Mouse (Mus musculus): ENCODE data around the gene St7. TPM values are rescaled to one million over a fixed set of nuclear protein-coding genes. Genes with fewer than 3 reads are reported as not detected.

Gene St7
- polyA plus RNA-seq, 1 experiment from 2014 or later = 31.6 TPM

DNA sequence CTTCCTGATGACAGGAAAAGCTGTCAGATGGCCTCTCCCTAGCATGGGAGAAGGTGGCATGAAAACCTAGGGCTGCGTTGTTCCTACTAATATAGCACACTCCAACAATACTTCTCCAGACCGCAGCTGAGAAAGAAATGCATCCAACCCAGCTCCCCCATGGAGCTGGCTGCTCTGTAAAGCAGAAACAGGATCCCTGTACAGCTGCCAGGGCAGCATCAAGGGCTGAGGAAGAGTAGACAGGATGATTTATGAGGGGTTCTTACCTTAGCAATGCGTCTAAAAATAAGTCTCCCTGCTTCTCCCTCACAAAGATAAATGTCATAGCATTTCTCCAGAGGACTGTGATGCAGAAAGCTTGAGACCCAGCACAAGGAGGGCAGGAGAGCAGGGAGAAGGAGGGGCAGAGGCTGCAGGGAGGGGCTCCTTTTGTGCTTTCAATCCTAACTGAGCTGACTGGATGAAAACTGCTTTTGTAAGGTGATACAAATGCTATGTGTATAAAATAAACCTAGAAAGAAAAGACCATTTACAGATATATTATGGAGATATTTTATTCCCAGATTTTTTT, 124.2 kb downstream of the St7 start:
- Histone ChIP-seq H3K9ac (ENCODE audit: low read length) (no peak overlapping the region), H3K9me3 (ENCODE audit: control insufficient read depth, low read length) (no peaks in the 10 kb centered on the region), H3K27me3 (ENCODE audit: control insufficient read depth, insufficient read depth, low read length) (no peaks in the 10 kb centered on the region), H3K27ac (replicated peaks in 1 of 2; ENCODE audit: control insufficient read depth in 1 of 2, insufficient read depth in 1 of 2, low read depth in 2 of 2, low read length in 2 of 2) (no peak overlapping the region), H3K4me1 (ENCODE audit: control insufficient read depth in 2 of 2, insufficient read depth in 2 of 2, low read length in 2 of 2) (peaks cover 12 to 38% of the 10 kb centered on the region in 2 experiments), H3K36me3 (ENCODE audit: control insufficient read depth, insufficient read depth, low read length) (peaks cover 8% of the 10 kb centered on the region), H3K4me2 (ENCODE audit: low read length) (no peak overlapping the region), H3K4me3 (ENCODE audit: control insufficient read depth in 1 of 2, insufficient read depth in 1 of 2, low read depth in 1 of 2, low read length in 2 of 2) (no peak overlapping the region)
- ATAC-seq (ENCODE audit: insufficient number of reproducible peaks, insufficient read depth, low FRiP score, low read depth) = no peak
- 9% methylated on average over 3 of the region's 3 CpGs for WGBS

DNA sequence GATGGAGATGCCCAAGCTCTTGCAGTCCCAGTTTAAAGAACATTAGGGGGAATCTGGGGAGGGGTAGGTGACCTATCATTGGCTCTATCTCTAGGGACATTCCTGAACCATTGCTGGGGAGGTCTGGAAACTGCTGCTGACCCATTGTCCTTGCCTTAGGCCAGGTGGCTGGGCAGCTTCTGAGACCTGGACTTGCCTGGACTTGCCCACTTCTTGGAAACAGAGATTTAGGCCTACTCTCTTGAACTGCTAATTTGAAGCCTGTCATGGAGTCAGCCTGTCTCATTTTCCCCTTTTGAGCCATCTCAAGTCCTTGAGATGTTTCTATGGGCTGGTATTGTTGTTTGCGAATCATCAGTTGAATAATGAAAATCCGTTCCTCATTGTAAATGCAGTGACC, 130.9 kb downstream of the St7 start:
- no peaks in the 10 kb centered on the region for H3K27me3 ChIP-seq (ENCODE audit: control insufficient read depth, insufficient read depth, low read length)
- H3K9me3 ChIP-seq (ENCODE audit: control insufficient read depth, low read length) = no peaks in the 10 kb centered on the region
- H3K4me3 ChIP-seq (ENCODE audit: control insufficient read depth in 1 of 2, insufficient read depth in 1 of 2, low read depth in 1 of 2, low read length in 2 of 2) = no peak overlapping the region
- no peak overlapping the region for H3K27ac ChIP-seq (replicated peaks in 1 of 2; ENCODE audit: control insufficient read depth in 1 of 2, insufficient read depth in 1 of 2, low read depth in 2 of 2, low read length in 2 of 2)
- H3K36me3 ChIP-seq (ENCODE audit: control insufficient read depth, insufficient read depth, low read length) = peaks cover 8% of the 10 kb centered on the region
- no peak for ATAC-seq (ENCODE audit: insufficient number of reproducible peaks, insufficient read depth, low FRiP score, low read depth)
- no peak overlapping the region for H3K9ac ChIP-seq (ENCODE audit: low read length)
- WGBS = 95% methylated on average over 2 of the region's 2 CpGs
- no peak overlapping the region for H3K4me2 ChIP-seq (ENCODE audit: low read length)
- H3K4me1 ChIP-seq (ENCODE audit: control insufficient read depth in 2 of 2, insufficient read depth in 2 of 2, low read length in 2 of 2) = peaks cover 7 to 19% of the 10 kb centered on the region in 2 experiments

DNA sequence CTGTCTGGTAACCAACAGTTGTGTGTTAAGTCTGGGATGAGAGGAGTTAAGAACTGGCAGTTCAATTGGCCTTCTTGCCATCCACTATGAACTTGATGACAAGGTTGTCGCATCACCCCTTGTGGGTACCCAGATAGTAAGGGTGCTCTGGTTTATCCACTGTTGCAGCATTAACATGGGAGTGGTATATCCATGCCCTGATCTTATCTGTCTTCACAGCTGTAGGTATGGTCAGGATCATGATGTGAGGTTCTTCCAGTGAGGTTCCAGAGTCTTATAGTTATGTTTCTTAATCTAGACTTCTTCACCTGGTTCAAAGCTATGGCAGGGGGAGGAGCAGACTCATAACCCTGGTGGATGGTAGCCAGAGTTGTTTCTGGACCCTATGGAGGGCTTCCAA, 132.0 kb downstream of the St7 start:
- Histone ChIP-seq H3K9ac (ENCODE audit: low read length) (no peak overlapping the region), H3K27ac (replicated peaks in 1 of 2; ENCODE audit: control insufficient read depth in 1 of 2, insufficient read depth in 1 of 2, low read depth in 2 of 2, low read length in 2 of 2) (no peak overlapping the region), H3K27me3 (ENCODE audit: control insufficient read depth, insufficient read depth, low read length) (no peaks in the 10 kb centered on the region), H3K36me3 (ENCODE audit: control insufficient read depth, insufficient read depth, low read length) (peaks cover 4% of the 10 kb centered on the region), H3K4me3 (ENCODE audit: control insufficient read depth in 1 of 2, insufficient read depth in 1 of 2, low read depth in 1 of 2, low read length in 2 of 2) (no peak overlapping the region), H3K9me3 (ENCODE audit: control insufficient read depth, low read length) (no peaks in the 10 kb centered on the region), H3K4me1 (ENCODE audit: control insufficient read depth in 2 of 2, insufficient read depth in 2 of 2, low read length in 2 of 2) (peaks cover 7 to 19% of the 10 kb centered on the region in 2 experiments), H3K4me2 (ENCODE audit: low read length) (no peak overlapping the region)
- no peak for ATAC-seq (ENCODE audit: insufficient number of reproducible peaks, insufficient read depth, low FRiP score, low read depth)
- 84% methylated on average over 1 of the region's 1 CpGs for WGBS

DNA sequence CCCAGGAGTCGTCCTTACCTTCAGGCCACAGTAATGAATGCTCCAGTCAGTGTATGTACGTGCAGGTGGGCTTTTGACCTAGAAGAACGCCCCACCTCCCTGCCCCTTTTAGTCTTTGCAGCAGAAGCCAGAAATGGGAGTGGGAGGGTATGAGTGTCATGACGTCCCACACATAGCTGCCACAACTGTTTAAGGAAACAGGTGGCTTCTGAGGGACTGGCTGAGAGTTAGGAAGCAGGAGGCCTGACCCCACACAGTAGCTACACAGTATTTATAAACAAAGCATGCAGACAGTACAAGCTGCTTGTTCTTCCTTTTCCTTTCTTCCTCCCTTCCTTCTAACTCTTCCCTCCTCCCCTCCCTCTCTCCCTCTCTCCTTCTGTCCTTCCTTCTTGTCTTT, 135.6 kb downstream of the St7 start:
- Histone ChIP-seq H3K4me3 (ENCODE audit: control insufficient read depth in 1 of 2, insufficient read depth in 1 of 2, low read depth in 1 of 2, low read length in 2 of 2) (no peak overlapping the region), H3K9me3 (ENCODE audit: control insufficient read depth, low read length) (peaks cover 7% of the 10 kb centered on the region; the same call in 1 of the 2 replicates), H3K9ac (ENCODE audit: low read length) (no peak overlapping the region), H3K27me3 (ENCODE audit: control insufficient read depth, insufficient read depth, low read length) (no peaks in the 10 kb centered on the region), H3K27ac (replicated peaks in 1 of 2; ENCODE audit: control insufficient read depth in 1 of 2, insufficient read depth in 1 of 2, low read depth in 2 of 2, low read length in 2 of 2) (no peak overlapping the region), H3K4me1 (ENCODE audit: control insufficient read depth in 2 of 2, insufficient read depth in 2 of 2, low read length in 2 of 2) (peaks cover 3 to 7% of the 10 kb centered on the region in 2 experiments), H3K4me2 (ENCODE audit: low read length) (no peak overlapping the region), H3K36me3 (ENCODE audit: control insufficient read depth, insufficient read depth, low read length) (no peaks in the 10 kb centered on the region)
- 73% methylated on average over 4 of the region's 4 CpGs for WGBS
- ATAC-seq (ENCODE audit: insufficient number of reproducible peaks, insufficient read depth, low FRiP score, low read depth) = no peak

DNA sequence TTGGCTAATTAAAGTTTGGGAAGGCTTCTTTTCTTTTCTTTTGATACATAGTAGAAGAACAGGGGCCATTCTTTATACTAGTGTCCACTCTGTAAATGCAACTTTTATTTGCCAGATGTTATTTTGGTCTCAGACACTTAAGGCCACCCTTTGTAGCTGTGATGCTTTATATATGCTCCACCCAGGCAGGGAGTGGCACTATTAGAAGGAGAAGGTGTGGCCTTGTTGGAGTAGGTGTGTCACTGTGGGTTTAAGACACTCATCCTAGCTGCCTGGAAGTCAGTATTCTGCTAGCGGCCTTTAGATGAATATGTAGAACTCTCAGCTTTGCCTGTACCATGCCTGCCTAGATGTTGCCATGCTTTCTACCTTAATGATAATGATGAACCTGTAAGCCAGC, 137.2 kb downstream of the St7 start:
- Histone ChIP-seq H3K4me2 (ENCODE audit: low read length) (no peak overlapping the region), H3K36me3 (ENCODE audit: control insufficient read depth, insufficient read depth, low read length) (no peaks in the 10 kb centered on the region), H3K9ac (ENCODE audit: low read length) (no peak overlapping the region), H3K9me3 (ENCODE audit: control insufficient read depth, low read length) (peaks cover 7% of the 10 kb centered on the region; the same call in 1 of the 2 replicates), H3K27ac (replicated peaks in 1 of 2; ENCODE audit: control insufficient read depth in 1 of 2, insufficient read depth in 1 of 2, low read depth in 2 of 2, low read length in 2 of 2) (no peak overlapping the region), H3K4me1 (ENCODE audit: control insufficient read depth in 2 of 2, insufficient read depth in 2 of 2, low read length in 2 of 2) (peaks cover 3 to 7% of the 10 kb centered on the region in 2 experiments), H3K27me3 (ENCODE audit: control insufficient read depth, insufficient read depth, low read length) (no peaks in the 10 kb centered on the region), H3K4me3 (ENCODE audit: control insufficient read depth in 1 of 2, insufficient read depth in 1 of 2, low read depth in 1 of 2, low read length in 2 of 2) (no peak overlapping the region)
- WGBS = 100% methylated on average over 1 of the region's 1 CpGs
- no peak for ATAC-seq (ENCODE audit: insufficient number of reproducible peaks, insufficient read depth, low FRiP score, low read depth)

DNA sequence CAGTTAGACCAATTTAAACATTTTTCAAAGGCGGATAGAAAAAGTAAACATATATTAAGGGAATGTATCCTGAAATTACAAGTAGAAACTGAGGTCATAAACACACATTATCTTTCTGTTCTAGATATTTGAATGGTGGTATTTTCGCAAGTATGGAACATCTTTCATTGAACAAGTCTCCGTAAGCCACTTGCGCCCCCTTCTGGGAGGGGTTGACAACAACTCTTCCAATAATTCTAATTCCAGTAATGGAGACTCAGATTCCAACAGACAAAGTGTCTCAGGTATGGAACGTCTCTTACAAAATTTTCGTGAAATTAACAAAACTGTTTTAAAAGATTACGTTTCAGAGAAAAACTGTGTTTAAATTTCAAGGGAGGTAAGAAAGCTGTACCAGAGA, 141.8 kb downstream of the St7 start:
- Histone ChIP-seq H3K4me1 (ENCODE audit: control insufficient read depth in 2 of 2, insufficient read depth in 2 of 2, low read length in 2 of 2) (peaks cover 0 to 2% of the 10 kb centered on the region in 2 experiments; a peak in 1 of 4 replicates), H3K9me3 (ENCODE audit: control insufficient read depth, low read length) (peaks cover 7% of the 10 kb centered on the region; the same call in 1 of the 2 replicates), H3K36me3 (ENCODE audit: control insufficient read depth, insufficient read depth, low read length) (no peaks in the 10 kb centered on the region), H3K27me3 (ENCODE audit: control insufficient read depth, insufficient read depth, low read length) (no peaks in the 10 kb centered on the region), H3K27ac (replicated peaks in 1 of 2; ENCODE audit: control insufficient read depth in 1 of 2, insufficient read depth in 1 of 2, low read depth in 2 of 2, low read length in 2 of 2) (no peak overlapping the region), H3K4me3 (ENCODE audit: control insufficient read depth in 1 of 2, insufficient read depth in 1 of 2, low read depth in 1 of 2, low read length in 2 of 2) (no peak overlapping the region), H3K9ac (ENCODE audit: low read length) (no peak overlapping the region), H3K4me2 (ENCODE audit: low read length) (no peak overlapping the region)
- ATAC-seq (ENCODE audit: insufficient number of reproducible peaks, insufficient read depth, low FRiP score, low read depth) = no peak
- WGBS = 31% methylated on average over 7 of the region's 7 CpGs

DNA sequence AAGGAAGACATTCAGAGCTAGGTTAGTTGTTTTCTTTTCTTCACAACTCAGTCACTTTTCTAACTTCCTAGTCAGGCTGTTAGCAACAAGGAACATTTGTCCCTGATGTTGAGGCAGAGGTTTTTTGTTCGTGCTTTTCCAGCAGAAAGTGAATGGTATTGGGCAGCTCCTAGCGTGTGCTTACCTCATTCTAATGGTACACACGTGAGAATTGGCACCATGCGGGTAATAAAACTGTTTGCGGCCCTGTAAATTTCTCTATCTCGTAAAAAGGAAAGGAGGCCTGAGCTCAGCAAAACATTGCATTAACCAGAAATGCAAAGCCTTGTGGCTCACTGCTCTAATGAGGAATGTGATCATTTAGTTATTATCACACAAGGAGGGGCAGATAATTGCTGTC, 143.0 kb downstream of the St7 start:
- Histone ChIP-seq H3K4me1 (ENCODE audit: control insufficient read depth in 2 of 2, insufficient read depth in 2 of 2, low read length in 2 of 2) (peaks cover 0 to 2% of the 10 kb centered on the region in 2 experiments; a peak in 1 of 4 replicates), H3K4me2 (ENCODE audit: low read length) (no peak overlapping the region), H3K27ac (replicated peaks in 1 of 2; ENCODE audit: control insufficient read depth in 1 of 2, insufficient read depth in 1 of 2, low read depth in 2 of 2, low read length in 2 of 2) (no peak overlapping the region), H3K27me3 (ENCODE audit: control insufficient read depth, insufficient read depth, low read length) (no peaks in the 10 kb centered on the region), H3K4me3 (ENCODE audit: control insufficient read depth in 1 of 2, insufficient read depth in 1 of 2, low read depth in 1 of 2, low read length in 2 of 2) (no peak overlapping the region), H3K9ac (ENCODE audit: low read length) (no peak overlapping the region), H3K9me3 (ENCODE audit: control insufficient read depth, low read length) (no peaks in the 10 kb centered on the region), H3K36me3 (ENCODE audit: control insufficient read depth, insufficient read depth, low read length) (no peaks in the 10 kb centered on the region)
- 86% methylated on average over 6 of the region's 6 CpGs for WGBS
- ATAC-seq (ENCODE audit: insufficient number of reproducible peaks, insufficient read depth, low FRiP score, low read depth) = no peak

DNA sequence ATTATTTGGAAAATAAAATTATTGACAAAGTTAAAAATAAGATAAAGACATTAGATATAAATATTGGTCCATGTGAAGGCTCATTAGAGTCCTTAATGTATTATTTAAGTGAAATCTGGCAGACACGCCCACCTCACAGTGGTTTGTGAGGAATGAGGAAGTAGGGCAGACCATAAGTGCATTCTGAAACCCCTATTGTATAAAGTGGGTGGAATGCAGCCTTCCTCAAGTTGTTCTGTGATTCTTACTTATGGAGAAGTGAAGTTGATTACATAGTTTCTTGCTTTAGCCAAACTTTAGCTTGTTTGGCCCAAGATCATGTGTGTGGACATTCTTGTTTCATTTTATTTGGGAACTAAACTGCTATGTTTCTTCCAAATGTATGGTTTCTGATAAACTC, 144.9 kb downstream of the St7 start:
- H3K27ac ChIP-seq (replicated peaks in 1 of 2; ENCODE audit: control insufficient read depth in 1 of 2, insufficient read depth in 1 of 2, low read depth in 2 of 2, low read length in 2 of 2) = no peak overlapping the region
- H3K36me3 ChIP-seq (ENCODE audit: control insufficient read depth, insufficient read depth, low read length) = no peaks in the 10 kb centered on the region
- H3K9ac ChIP-seq (ENCODE audit: low read length) = no peak overlapping the region
- ATAC-seq (ENCODE audit: insufficient number of reproducible peaks, insufficient read depth, low FRiP score, low read depth) = no peak
- WGBS = 86% methylated on average over 1 of the region's 1 CpGs
- no peak overlapping the region for H3K4me3 ChIP-seq (ENCODE audit: control insufficient read depth in 1 of 2, insufficient read depth in 1 of 2, low read depth in 1 of 2, low read length in 2 of 2)
- H3K4me1 ChIP-seq (ENCODE audit: control insufficient read depth in 2 of 2, insufficient read depth in 2 of 2, low read length in 2 of 2) = peaks cover 2 to 14% of the 10 kb centered on the region in 2 experiments; a peak in 3 of 4 replicates
- no peaks in the 10 kb centered on the region for H3K9me3 ChIP-seq (ENCODE audit: control insufficient read depth, low read length)
- no peak overlapping the region for H3K4me2 ChIP-seq (ENCODE audit: low read length)
- H3K27me3 ChIP-seq (ENCODE audit: control insufficient read depth, insufficient read depth, low read length) = no peaks in the 10 kb centered on the region
